Mouse (Mus musculus) hindbrain, embryonic 14.5 days (tissue): Measurements from ENCODE around the gene Slc2a10. TPM values are rescaled to one million over a fixed set of nuclear protein-coding genes. Genes with fewer than 3 reads are reported as not detected.

Source experiments
- ATAC-seq: fragments of 200-750 bp; cut with Nextera tagmentation; 2 replicates; pipeline ENCODE4 v1.8.0; 2017; ENCODE audit warnings: moderate number of reproducible peaks, mild to moderate bottlenecking, moderate TSS enrichment, moderate library complexity; ENCODE audit not compliant: low FRiP score
- DNase-seq: peaks from one replicate; pipeline ENCODE4 v3.0.0-alpha.2; 2015; ENCODE audit warnings: low spot score
- H3K27ac ChIP-seq: fragments of 300-500 bp; sonication (generic); 2 replicates; pipeline ENCODE4 v1.5.1; 2014; ENCODE audit warnings: mild to moderate bottlenecking, moderate library complexity
- H3K27me3 ChIP-seq: fragments of 300-500 bp; sonication (generic); 2 replicates; pipeline ENCODE4 v1.6.1; 2014; ENCODE audit warnings: mild to moderate bottlenecking, low read length, mixed read lengths; ENCODE audit not compliant: control insufficient read depth, insufficient read depth
- H3K36me3 ChIP-seq: fragments of 300-500 bp; sonication (generic); replicated peaks from 2 replicates; pipeline ENCODE4 v1.6.1; 2014; ENCODE audit not compliant: control insufficient read depth, insufficient read depth
- H3K4me1 ChIP-seq: fragments of 300-500 bp; sonication (generic); replicated peaks from 2 replicates; pipeline ENCODE4 v1.6.1; 2014; ENCODE audit warnings: antibody characterized with exemption, low read length, mixed read lengths; ENCODE audit not compliant: control insufficient read depth, insufficient read depth
- H3K4me2 ChIP-seq: fragments of 300-500 bp; sonication (generic); replicated peaks from 2 replicates; pipeline ENCODE4 v1.6.1; 2014; ENCODE audit warnings: mild to moderate bottlenecking, moderate library complexity
- H3K4me3 ChIP-seq: fragments of 300-500 bp; sonication (generic); replicated peaks from 2 replicates; pipeline ENCODE4 v1.5.1; 2014; ENCODE audit warnings: mild to moderate bottlenecking, low read length
- H3K9ac ChIP-seq: fragments of 300-500 bp; sonication (generic); 2 replicates; pipeline ENCODE4 v1.6.1; 2014
- H3K9me3 ChIP-seq: fragments of 300-500 bp; sonication (generic); 2 replicates; pipeline ENCODE4 v1.6.1; 2016; ENCODE audit warnings: low read length; ENCODE audit not compliant: control insufficient read depth
- WGBS: fragments of 180-500 bp; shearing (Covaris S2); extraction: QIAGEN DNeasy Blood & Tissue Kit; methylation state at CpG from one replicate; pipeline ENCODE4 v1.1.7; 2014; 5-methylcytosine and 5-hydroxymethylcytosine counted together
- polyA plus RNA-seq: library from polyadenylated mRNA; unstranded; fragments of >200 nt; fragmentation: Nextera tagmentation; extraction: Ambion mirVana; gene quantifications from 2 replicates; pipeline ENCODE4 v1.2.1, GENCODE M21; 2014

Slc2a10 gene
- polyA plus RNA-seq, 1 experiment from 2014 or later, result 2.2 TPM

DNA sequence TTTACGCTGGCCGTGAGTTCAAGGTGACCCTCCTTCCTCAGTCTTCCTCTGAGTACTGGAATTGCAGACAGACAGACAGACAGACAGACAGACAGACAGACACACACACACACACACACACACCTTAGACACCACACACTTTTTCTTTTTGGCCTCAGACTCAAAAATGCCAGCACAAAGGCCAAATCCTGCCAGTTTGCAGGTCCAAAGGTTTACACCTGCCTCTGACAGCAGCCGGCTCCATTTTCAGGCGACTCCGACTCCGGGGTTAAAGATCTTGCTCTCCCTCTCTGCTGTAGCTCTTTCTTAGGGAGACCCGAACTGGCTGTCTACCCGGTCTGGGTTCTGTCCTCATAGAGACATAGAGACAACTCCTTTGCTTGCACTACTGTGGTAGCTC lies 60.5 kb downstream of the Slc2a10 start:
- DNase-seq (no peak), ATAC-seq (no peak)
- no peak overlapping the region for H3K4me3 ChIP-seq
- H3K36me3 ChIP-seq, result no peaks in the 10 kb centered on the region
- no peak overlapping the region for H3K9ac ChIP-seq
- H3K9me3 ChIP-seq, result no peaks in the 10 kb centered on the region
- WGBS, result 55% methylated on average over 8 of the region's 8 CpGs
- no peak overlapping the region for H3K27ac ChIP-seq
- peak overlapping the region; percentile 93; the same call in 1 of the 2 replicates for H3K4me2 ChIP-seq
- H3K27me3 ChIP-seq, result no peaks in the 10 kb centered on the region
- H3K4me1 ChIP-seq, result peaks cover 12% of the 10 kb centered on the region

- ATAC-seq (peak; percentile 55; the same call in 1 of the 2 replicates), DNase-seq (peak; percentile 45)
- no peak overlapping the region for H3K27ac ChIP-seq
- no peak overlapping the region for H3K4me3 ChIP-seq
- WGBS, result 13% methylated on average over 6 of the region's 6 CpGs
- no peak overlapping the region for H3K4me2 ChIP-seq
- H3K4me1 ChIP-seq, result peaks cover 12% of the 10 kb centered on the region
- no peaks in the 10 kb centered on the region for H3K36me3 ChIP-seq
- no peaks in the 10 kb centered on the region for H3K27me3 ChIP-seq
- H3K9me3 ChIP-seq, result no peaks in the 10 kb centered on the region
- no peak overlapping the region for H3K9ac ChIP-seq
Observed at GRCm38 (mm10) chr2:165564620-165565019, 61.0 kb downstream of the Slc2a10 start.

DNA sequence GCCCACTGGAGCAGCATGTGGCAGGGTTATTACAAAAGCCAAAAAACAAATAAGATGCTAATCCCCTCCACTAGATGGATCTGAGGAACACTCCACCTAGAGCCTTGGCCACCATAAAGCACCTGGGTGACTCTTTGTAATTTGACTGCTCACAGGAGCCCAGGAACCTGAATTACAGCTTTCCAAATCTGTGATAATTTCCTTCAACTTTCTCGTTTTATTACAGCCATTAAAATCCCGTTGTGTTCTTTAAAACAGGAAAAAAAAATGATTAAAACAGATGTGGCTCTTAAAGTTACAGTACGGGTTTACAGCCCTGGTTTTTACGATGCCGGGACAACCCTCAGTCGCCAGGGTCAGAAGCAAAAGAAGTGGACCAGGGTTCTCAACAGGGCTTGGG lies 63.3 kb downstream of the Slc2a10 start:
- no peaks in the 10 kb centered on the region for H3K36me3 ChIP-seq
- H3K4me2 ChIP-seq, result no peak overlapping the region
- peaks cover 10% of the 10 kb centered on the region for H3K4me1 ChIP-seq
- no peaks in the 10 kb centered on the region for H3K9me3 ChIP-seq
- no peak for ATAC-seq
- no peak overlapping the region for H3K4me3 ChIP-seq
- no peaks in the 10 kb centered on the region for H3K27me3 ChIP-seq
- no peak overlapping the region for H3K9ac ChIP-seq
- 83% methylated on average over 6 of the region's 6 CpGs for WGBS
- DNase-seq, result no peak
- H3K27ac ChIP-seq, result no peak overlapping the region

DNA sequence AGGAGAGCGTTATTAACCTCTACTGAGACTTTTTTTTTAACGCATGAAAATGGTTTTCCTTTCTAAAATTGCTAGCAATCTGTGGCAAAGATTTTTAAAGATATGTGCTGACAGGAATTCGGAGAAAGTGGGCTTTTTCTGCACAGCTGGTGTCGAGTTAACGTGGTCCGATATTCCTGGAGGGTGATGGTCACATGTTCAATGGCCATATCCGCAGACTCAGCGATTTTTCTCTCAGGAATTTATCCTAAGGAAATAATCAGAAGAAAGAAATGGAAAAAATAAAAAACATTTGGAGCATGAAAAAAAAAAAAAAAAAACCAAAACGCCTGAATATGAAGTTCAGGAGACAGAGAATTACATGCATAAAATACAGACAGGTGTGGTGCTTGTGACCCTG lies 64.2 kb downstream of the Slc2a10 start:
- Histone ChIP-seq H3K9ac (no peak overlapping the region), H3K4me2 (no peak overlapping the region), H3K4me1 (peaks cover 8% of the 10 kb centered on the region; the same call in 1 of the 2 replicates)

GRCm38 (mm10) chr2:165568911-165569310 lies 65.3 kb downstream of the Slc2a10 start:
- H3K36me3 ChIP-seq, result no peaks in the 10 kb centered on the region
- no peak for DNase-seq
- H3K9me3 ChIP-seq, result no peaks in the 10 kb centered on the region
- H3K27me3 ChIP-seq, result no peaks in the 10 kb centered on the region
- WGBS, result 28% methylated on average over 6 of the region's 6 CpGs
- H3K27ac ChIP-seq, result no peak overlapping the region
- no peak overlapping the region for H3K4me3 ChIP-seq
- H3K9ac ChIP-seq, result no peak overlapping the region
- no peaks in the 10 kb centered on the region for H3K4me1 ChIP-seq
- no peak for ATAC-seq
- no peak overlapping the region for H3K4me2 ChIP-seq

More for the DNA sequence above, 64.2 kb downstream of the Slc2a10 start:
- ATAC-seq (no peak), DNase-seq (no peak)
- no peak overlapping the region for H3K27ac ChIP-seq
- 63% methylated on average over 9 of the region's 9 CpGs for WGBS
- H3K36me3 ChIP-seq, result no peaks in the 10 kb centered on the region
- no peak overlapping the region for H3K4me3 ChIP-seq
- H3K27me3 ChIP-seq, result no peaks in the 10 kb centered on the region
- H3K9me3 ChIP-seq, result no peaks in the 10 kb centered on the region

Other genes starting within 250 kb of the Slc2a10 start
- gene Slc35c2, start 215.9 kb upstream of the Slc2a10 start, polyA plus RNA-seq, result 60.1 and 60.8 TPM in 2 replicates
- gene Elmo2, start 177.3 kb upstream of the Slc2a10 start, polyA plus RNA-seq, result 99.7 and 100 TPM in 2 replicates
- gene Zfp663, start 135.1 kb upstream of the Slc2a10 start, polyA plus RNA-seq, result 6.2 and 6.3 TPM in 2 replicates
- gene Zfp334, start 115.5 kb upstream of the Slc2a10 start, polyA plus RNA-seq, result 12.4 and 12.5 TPM in 2 replicates
- gene Ocstamp, start 103.4 kb upstream of the Slc2a10 start, polyA plus RNA-seq, result not detected in 2 replicates
- gene Slc13a3, start 30.6 kb upstream of the Slc2a10 start, polyA plus RNA-seq, result 5.9 and 7.5 TPM in 2 replicates
- 40.0 and 44.4 TPM in 2 replicates for gene Trp53rka, start 10.5 kb upstream of the Slc2a10 start, polyA plus RNA-seq
- 7.9 and 10.0 TPM in 2 replicates for gene Eya2, start 91.2 kb downstream of the Slc2a10 start, polyA plus RNA-seq